Mouse (Mus musculus) neural tube, embryonic 14.5 days (tissue): ENCODE measurements around the gene Mobp. TPM values are rescaled to one million over a fixed set of nuclear protein-coding genes. Genes with fewer than 3 reads are reported as not detected.
A peak's percentile ranks its signal among the peaks of the same experiment; 100 is the strongest.

Experiments
- ATAC-seq: fragments of 200-750 bp; cut with Nextera tagmentation; 2 replicates; pipeline ENCODE4 v1.8.0; 2017; ENCODE audit warnings: low read depth, mild to moderate bottlenecking, moderate TSS enrichment, moderate library complexity
- H3K27ac ChIP-seq: fragments of 300-500 bp; sonication (generic); 2 replicates; pipeline ENCODE4 v1.5.1; 2014; ENCODE audit warnings: low read depth, mild to moderate bottlenecking, control low read depth, low read length, moderate library complexity, mixed read lengths
- H3K27me3 ChIP-seq: fragments of 300-500 bp; sonication (generic); 2 replicates; pipeline ENCODE4 v1.6.1; 2014; ENCODE audit warnings: low read length; ENCODE audit not compliant: control insufficient read depth, insufficient read depth
- H3K36me3 ChIP-seq: fragments of 300-500 bp; sonication (generic); 2 replicates; pipeline ENCODE4 v1.6.1; 2014; ENCODE audit warnings: low read length, mixed read lengths; ENCODE audit not compliant: control insufficient read depth, insufficient read depth
- H3K4me1 ChIP-seq: fragments of 300-500 bp; sonication (generic); 2 replicates; pipeline ENCODE4 v1.6.1; 2014; ENCODE audit warnings: low read length; ENCODE audit not compliant: control insufficient read depth, insufficient read depth
- H3K4me2 ChIP-seq: fragments of 300-500 bp; sonication (generic); 2 replicates; pipeline ENCODE4 v1.6.1; 2014; ENCODE audit warnings: mild to moderate bottlenecking, low read depth, low read length, control low read depth
- H3K4me3 ChIP-seq: fragments of 300-500 bp; sonication (generic); 2 replicates; pipeline ENCODE4 v1.5.1; 2014; ENCODE audit warnings: low read depth, low read length, control low read depth, mixed read lengths
- H3K9ac ChIP-seq: fragments of 300-500 bp; sonication (generic); replicated peaks from 2 replicates; pipeline ENCODE4 v1.6.1; 2014; ENCODE audit warnings: low read depth, mild to moderate bottlenecking, control low read depth, low read length, mixed read lengths
- H3K9me3 ChIP-seq: fragments of 300-500 bp; sonication (generic); 2 replicates; pipeline ENCODE4 v1.6.1; 2016; ENCODE audit warnings: low read length; ENCODE audit not compliant: control insufficient read depth
- WGBS: fragments of 180-500 bp; shearing (Covaris S2); extraction: QIAGEN DNeasy Blood & Tissue Kit; methylation state at CpG from one replicate; pipeline ENCODE4 v1.1.7; 2014; 5-methylcytosine and 5-hydroxymethylcytosine counted together
- polyA plus RNA-seq: library from polyadenylated mRNA; unstranded; fragments of >200 nt; fragmentation: Nextera tagmentation; extraction: Ambion mirVana; gene quantifications from 2 replicates; pipeline ENCODE4 v1.2.1, GENCODE M21; 2014

Mobp gene
- polyA plus RNA-seq, 1 experiment from 2014 or later: 0.16 TPM

DNA sequence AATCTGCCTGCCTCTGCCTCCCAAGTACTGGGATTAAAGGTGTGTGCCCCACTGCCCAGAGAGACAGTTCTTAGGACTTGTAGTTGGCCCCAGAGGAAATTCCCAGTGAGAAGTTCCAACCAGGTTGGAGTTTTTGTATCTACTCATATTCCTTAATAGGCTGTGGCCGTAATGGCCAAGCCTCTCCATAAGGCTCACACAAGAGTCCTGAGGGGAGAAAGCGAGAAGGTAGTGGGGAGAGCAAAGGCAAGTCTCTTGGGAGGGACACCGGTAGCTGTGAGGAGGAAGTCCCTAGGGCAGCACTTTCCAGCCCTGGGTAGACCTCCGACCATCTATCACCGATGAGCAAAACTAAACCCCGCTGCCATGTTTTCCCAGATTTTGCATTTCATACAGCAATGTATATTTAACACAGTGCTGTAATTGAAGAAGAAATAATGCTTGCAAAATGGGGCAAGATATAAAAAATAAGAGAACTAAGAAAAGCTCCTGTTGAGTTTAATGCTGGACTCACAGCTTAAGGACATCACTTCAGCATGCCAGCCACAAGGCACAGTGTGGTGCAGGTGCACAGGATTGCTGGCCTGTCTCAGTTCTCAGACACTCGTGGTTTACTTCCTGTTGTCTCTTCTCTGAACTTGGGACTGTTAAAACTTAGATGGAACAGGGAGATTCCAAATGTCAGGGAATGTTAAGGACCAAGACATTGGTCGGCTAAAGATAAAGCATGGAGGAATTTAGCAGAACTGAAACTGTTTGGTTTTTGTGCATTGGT is 16.3 kb upstream of the Mobp start:
- H3K27me3 ChIP-seq: no peaks in the 10 kb centered on the region
- no peaks in the 10 kb centered on the region for H3K9me3 ChIP-seq
- peaks cover 38% of the 10 kb centered on the region for H3K36me3 ChIP-seq
- no peak overlapping the region for H3K27ac ChIP-seq
- H3K9ac ChIP-seq: no peak overlapping the region
- ATAC-seq: no peak
- no peak overlapping the region for H3K4me2 ChIP-seq
- WGBS: 40% methylated on average over 8 of the region's 8 CpGs
- no peak overlapping the region for H3K4me3 ChIP-seq
- peaks cover 10% of the 10 kb centered on the region for H3K4me1 ChIP-seq

DNA sequence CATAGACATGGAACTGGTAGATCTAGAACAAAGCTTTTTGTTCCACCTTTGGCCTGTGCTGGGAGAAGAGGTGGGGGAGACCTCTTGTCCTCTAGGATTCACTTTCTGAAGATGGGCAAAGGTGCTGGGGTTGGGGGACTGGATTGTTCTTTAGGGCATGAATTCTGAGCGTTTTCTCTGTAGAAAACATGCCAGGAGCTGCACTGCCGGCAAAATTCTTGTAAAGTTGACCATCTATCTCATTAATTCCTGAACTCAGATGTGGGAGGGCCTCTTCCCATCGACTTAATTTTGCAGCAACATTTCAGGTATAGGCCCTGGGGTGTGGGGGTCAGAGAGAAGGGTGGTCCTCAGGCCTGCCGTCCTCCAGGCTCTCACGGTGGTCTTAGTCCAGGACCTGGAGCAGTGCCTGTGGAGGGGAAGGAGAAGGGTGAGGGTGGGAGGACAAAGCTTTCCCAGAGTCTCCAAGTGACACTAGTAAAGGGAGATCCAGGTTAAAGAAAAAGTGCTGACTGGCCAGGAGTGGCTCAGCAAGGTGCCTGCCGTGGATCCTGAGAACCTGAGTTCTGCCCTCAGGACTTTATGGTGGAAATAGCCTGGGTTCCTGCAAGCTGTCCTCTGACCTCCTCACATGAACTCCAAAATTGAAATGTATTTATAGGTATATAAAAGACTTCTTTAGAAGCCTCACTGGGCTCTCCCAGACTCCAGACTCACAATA is 15.6 kb upstream of the Mobp start:
- 57% methylated on average over 6 of the region's 6 CpGs for WGBS
- ATAC-seq: no peak
- no peak overlapping the region for H3K27ac ChIP-seq
- no peak overlapping the region for H3K9ac ChIP-seq
- H3K9me3 ChIP-seq: no peaks in the 10 kb centered on the region
- no peak overlapping the region for H3K4me2 ChIP-seq
- H3K27me3 ChIP-seq: no peaks in the 10 kb centered on the region
- H3K4me1 ChIP-seq: peaks cover 4% of the 10 kb centered on the region
- H3K4me3 ChIP-seq: no peak overlapping the region
- peaks cover 36% of the 10 kb centered on the region for H3K36me3 ChIP-seq

DNA sequence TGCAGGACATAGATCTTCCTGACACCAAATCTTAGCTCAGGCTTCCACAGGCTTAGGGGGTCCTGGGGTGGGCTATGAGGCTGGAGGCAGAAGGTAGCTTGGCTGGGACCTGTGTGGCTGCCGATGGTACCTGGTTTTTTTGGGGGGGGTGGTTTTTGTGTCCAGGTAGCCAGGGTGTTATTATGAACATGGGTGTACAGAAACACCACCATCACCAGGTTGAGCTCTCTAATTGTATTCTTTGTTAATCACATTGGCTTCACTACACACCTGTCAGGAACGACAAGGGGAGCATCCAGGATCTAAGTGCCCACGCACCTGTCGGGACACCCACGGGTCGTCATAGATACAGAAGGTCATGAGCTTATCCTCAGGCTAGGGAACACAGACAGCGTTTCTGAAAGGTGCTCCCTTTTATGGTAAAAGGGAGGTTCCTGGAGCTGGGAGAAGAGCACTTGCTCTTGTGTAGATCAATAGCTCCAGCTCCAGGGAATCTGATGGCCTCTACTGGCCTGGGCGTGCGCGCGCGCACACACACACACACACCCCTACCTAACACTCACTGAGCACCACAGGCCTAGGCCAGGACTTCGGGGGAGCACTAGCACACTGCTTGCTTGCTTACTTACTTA is 14.9 kb upstream of the Mobp start:
- WGBS: 84% methylated on average over 13 of the region's 13 CpGs
- ATAC-seq: no peak
- no peak overlapping the region for H3K9ac ChIP-seq

DNA sequence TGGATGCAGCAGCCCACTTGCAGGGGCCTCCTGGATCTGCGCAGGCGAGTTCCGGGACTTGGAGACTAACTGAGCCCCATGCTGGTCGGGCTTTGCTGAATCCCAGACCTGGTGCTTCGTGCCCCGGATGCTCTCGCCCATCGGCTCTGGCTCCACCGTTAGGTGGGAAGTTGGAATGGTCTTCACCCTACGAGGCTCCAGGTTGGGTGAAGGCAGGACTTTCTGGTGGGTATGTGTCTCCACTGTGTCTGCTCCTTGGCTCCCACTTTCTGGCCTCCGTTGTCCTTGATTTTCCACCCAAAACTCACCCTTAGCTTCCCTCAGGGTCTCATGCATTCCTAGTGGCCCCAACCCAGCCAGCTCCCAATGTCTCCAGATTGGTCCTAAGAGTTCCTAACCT is 14.1 kb upstream of the Mobp start:
- H3K27me3 ChIP-seq: no peaks in the 10 kb centered on the region
- H3K9me3 ChIP-seq: no peaks in the 10 kb centered on the region
- H3K4me3 ChIP-seq: no peak overlapping the region
- H3K9ac ChIP-seq: no peak overlapping the region
- WGBS: 92% methylated on average over 11 of the region's 11 CpGs
- no peak for ATAC-seq
- no peak overlapping the region for H3K4me2 ChIP-seq
- H3K36me3 ChIP-seq: peaks cover 22% of the 10 kb centered on the region
- no peak overlapping the region for H3K27ac ChIP-seq
- H3K4me1 ChIP-seq: no peaks in the 10 kb centered on the region

More for the DNA sequence above, 14.9 kb upstream of the Mobp start:
- H3K36me3 ChIP-seq: peaks cover 29% of the 10 kb centered on the region
- H3K9me3 ChIP-seq: no peaks in the 10 kb centered on the region
- no peak overlapping the region for H3K4me3 ChIP-seq
- H3K4me2 ChIP-seq: no peak overlapping the region
- no peak overlapping the region for H3K27ac ChIP-seq
- no peaks in the 10 kb centered on the region for H3K4me1 ChIP-seq
- no peaks in the 10 kb centered on the region for H3K27me3 ChIP-seq

DNA sequence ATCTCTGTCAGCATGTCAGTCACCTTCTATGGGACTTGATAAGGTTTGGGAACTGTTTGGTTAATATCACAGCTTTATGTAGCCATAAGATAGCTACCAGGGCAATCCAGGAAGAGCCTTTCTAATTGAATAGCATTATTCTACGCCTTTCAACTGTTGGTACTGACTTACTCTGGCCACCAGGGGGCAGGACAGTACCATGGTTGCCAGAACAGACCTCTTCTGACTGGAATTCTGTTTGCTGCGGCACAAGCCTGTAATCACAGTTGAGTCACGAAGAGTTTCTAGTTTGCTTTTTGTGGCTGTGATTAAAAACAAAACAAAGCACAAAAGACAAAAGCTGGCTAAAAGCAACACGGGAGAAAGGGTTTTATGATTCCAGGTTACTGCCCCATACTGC is 8.9 kb upstream of the Mobp start:
- WGBS: 15% methylated on average over 4 of the region's 4 CpGs
- Histone ChIP-seq H3K36me3 (no peaks in the 10 kb centered on the region), H3K9me3 (no peaks in the 10 kb centered on the region), H3K4me2 (no peak overlapping the region), H3K9ac (no peak overlapping the region), H3K4me1 (no peaks in the 10 kb centered on the region), H3K4me3 (no peak overlapping the region), H3K27me3 (no peaks in the 10 kb centered on the region), H3K27ac (no peak overlapping the region)
- peak; percentile 79 for ATAC-seq

DNA sequence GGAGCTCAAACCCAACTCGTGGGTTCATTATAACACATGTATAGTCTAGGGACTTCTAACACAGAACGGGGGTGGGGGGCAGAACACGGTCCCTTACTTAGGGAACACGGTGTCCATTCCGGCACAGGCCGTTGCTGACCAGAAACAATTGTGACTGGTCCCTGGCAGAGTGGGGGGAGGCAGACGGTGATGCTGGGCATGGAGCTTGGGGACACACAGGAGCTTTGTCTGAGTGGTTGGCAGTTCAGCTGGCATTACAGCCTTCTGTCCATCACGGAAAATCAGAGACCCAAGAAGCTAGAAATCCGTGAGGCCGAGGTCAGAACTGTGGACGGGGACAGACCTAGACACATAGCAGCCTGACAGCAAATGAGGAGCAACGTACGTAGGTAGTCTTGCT is 5.0 kb upstream of the Mobp start:
- H3K36me3 ChIP-seq: no peaks in the 10 kb centered on the region
- H3K4me1 ChIP-seq: no peaks in the 10 kb centered on the region
- H3K4me3 ChIP-seq: no peak overlapping the region
- H3K27ac ChIP-seq: no peak overlapping the region
- no peak overlapping the region for H3K9ac ChIP-seq
- no peaks in the 10 kb centered on the region for H3K27me3 ChIP-seq
- no peaks in the 10 kb centered on the region for H3K9me3 ChIP-seq
- 84% methylated on average over 13 of the region's 13 CpGs for whole genome bisulfite sequencing
- no peak for ATAC-seq
- no peak overlapping the region for H3K4me2 ChIP-seq

DNA sequence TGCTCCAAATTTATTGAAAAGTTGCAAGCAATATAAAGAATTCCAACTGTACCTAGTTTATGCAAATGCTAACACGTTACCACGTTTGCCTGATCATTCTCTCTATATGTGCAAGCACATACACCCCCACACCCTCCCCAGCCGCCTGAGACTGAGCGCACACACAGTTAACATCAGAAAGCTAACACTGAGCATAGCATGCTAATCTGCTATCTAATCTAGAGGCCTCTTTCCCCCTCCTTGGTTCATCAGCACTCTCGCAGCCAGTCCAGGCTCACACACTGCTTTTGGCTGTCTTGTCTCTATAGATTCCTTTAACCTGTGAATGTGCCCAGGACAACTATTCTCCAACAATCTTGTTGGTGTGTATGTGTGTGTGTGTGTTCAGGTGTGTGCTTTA is 1.6 kb downstream of the Mobp start:
- no peak overlapping the region for H3K4me3 ChIP-seq
- no peak overlapping the region for H3K9ac ChIP-seq
- WGBS: 88% methylated on average over 5 of the region's 5 CpGs
- H3K27ac ChIP-seq: no peak overlapping the region
- no peak for ATAC-seq
- H3K4me2 ChIP-seq: no peak overlapping the region
- no peaks in the 10 kb centered on the region for H3K36me3 ChIP-seq
- H3K9me3 ChIP-seq: no peaks in the 10 kb centered on the region
- H3K27me3 ChIP-seq: no peaks in the 10 kb centered on the region
- H3K4me1 ChIP-seq: no peaks in the 10 kb centered on the region

DNA sequence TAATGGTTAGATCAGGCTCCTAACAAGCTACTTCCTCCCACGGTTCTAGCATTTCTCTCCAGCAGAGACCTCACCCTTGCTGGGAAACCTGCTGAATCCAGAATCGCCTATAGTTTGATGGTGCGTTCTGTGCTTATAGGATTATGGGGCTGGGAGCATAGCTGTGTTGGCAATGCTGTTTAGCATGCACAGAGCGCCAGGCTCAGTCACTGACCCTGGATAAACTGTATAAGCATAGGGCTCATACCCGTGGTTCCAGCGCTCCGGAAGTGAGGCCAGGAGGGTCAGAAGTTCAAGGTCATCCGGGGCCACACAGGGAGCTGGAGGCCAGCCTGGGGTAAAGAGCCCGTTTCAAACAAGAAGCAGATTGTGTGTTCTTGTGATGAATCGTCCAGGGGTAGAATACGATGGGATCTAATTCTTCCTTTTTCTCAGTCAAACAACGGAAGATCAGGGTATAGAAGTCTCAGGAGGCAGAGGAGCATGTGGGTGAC is 2.4 kb downstream of the Mobp start:
- Histone ChIP-seq H3K9me3 (no peaks in the 10 kb centered on the region), H3K9ac (no peak overlapping the region), H3K4me1 (no peaks in the 10 kb centered on the region), H3K27me3 (no peaks in the 10 kb centered on the region), H3K4me3 (no peak overlapping the region), H3K27ac (no peak overlapping the region), H3K36me3 (no peaks in the 10 kb centered on the region), H3K4me2 (no peak overlapping the region)
- no peak for ATAC-seq
- 76% methylated on average over 12 of the region's 12 CpGs for WGBS

DNA sequence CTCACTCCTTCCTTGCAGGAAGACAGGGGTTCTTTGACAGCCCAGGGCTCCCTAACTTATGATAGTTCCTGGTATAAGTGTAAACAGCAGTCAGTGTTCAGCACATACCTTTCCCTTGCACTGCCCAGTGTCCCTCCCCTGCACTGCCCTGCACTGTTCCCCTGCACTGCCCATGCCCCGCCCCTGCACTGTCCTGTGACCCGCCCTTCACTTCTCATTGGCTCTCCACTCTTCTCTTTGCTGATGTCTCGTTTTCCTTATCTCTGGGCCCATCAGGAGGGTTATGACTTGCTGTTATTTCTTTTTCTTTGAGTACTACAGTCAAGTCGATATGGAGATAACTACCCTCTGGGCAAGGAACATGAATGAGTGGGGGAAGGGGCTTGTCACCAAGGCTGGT is 8.5 kb downstream of the Mobp start:
- H3K9me3 ChIP-seq: no peaks in the 10 kb centered on the region
- H3K4me2 ChIP-seq: no peak overlapping the region
- H3K4me1 ChIP-seq: no peaks in the 10 kb centered on the region
- no peaks in the 10 kb centered on the region for H3K27me3 ChIP-seq
- H3K36me3 ChIP-seq: no peaks in the 10 kb centered on the region
- no peak for ATAC-seq
- 42% methylated on average over 4 of the region's 4 CpGs for WGBS
- H3K4me3 ChIP-seq: no peak overlapping the region
- no peak overlapping the region; the same call in 1 of the 2 replicates for H3K27ac ChIP-seq
- no peak overlapping the region for H3K9ac ChIP-seq
